Mouse (Mus musculus): ENCODE results near the gene Sdk1. TPM values are rescaled to one million over a fixed set of nuclear protein-coding genes. Genes with fewer than 3 reads are reported as not detected.

Gene Sdk1
- total and polyA plus RNA-seq, 3 experiments = 0.33 to 1.0 (median 0.94) TPM

GRCm38 (mm10) chr5:141344376-141344775, 103.1 kb downstream of the Sdk1 start:
- H3K4me3 ChIP-seq = no peak overlapping the region
- no peaks in the 10 kb centered on the region for H3K36me3 ChIP-seq (ENCODE audit: control insufficient read depth, insufficient read depth, low read length)
- H3K79me2 ChIP-seq (replicated peaks; ENCODE audit: control insufficient read depth, insufficient read depth, low read length) = no peaks in the 10 kb centered on the region
- DNase-seq = no peak
- no peak for TF ChIP-seq CTCF (IDR thresholded peaks at IDR 0.05)
- TF ChIP-seq EP300 (IDR thresholded peaks at IDR 0.05; ENCODE audit: insufficient read depth, low read depth, low read length) = no peak
- TF ChIP-seq POLR2A (IDR thresholded peaks at IDR 0.05; ENCODE audit: insufficient read depth, low read depth, low read length) = no peak
- H3K27me3 ChIP-seq (ENCODE audit: control insufficient read depth, insufficient read depth, low read length) = no peaks in the 10 kb centered on the region
- H3K27ac ChIP-seq = no peak overlapping the region
- no peaks in the 10 kb centered on the region for H3K4me1 ChIP-seq (ENCODE audit: control insufficient read depth, insufficient read depth, low read length)
- H3K9ac ChIP-seq (ENCODE audit: low read depth, low read length) = no peak overlapping the region
- intact Hi-C loops (cut with DNase I) = no loop called here
- WGBS = 41% methylated on average over 4 of the region's 4 CpGs

GRCm38 (mm10) chr5:141345476-141345875, 104.2 kb downstream of the Sdk1 start:
- no peaks in the 10 kb centered on the region for H3K36me3 ChIP-seq (ENCODE audit: control insufficient read depth, insufficient read depth, low read length)
- no peak overlapping the region for H3K4me3 ChIP-seq
- H3K9ac ChIP-seq (ENCODE audit: low read depth, low read length) = no peak overlapping the region
- H3K27me3 ChIP-seq (ENCODE audit: control insufficient read depth, insufficient read depth, low read length) = no peaks in the 10 kb centered on the region
- TF ChIP-seq POLR2A (IDR thresholded peaks at IDR 0.05; ENCODE audit: insufficient read depth, low read depth, low read length) (no peak), CTCF (IDR thresholded peaks at IDR 0.05) (no peak), EP300 (IDR thresholded peaks at IDR 0.05; ENCODE audit: insufficient read depth, low read depth, low read length) (no peak)
- 58% methylated on average over 5 of the region's 5 CpGs for WGBS
- DNase-seq = no peak
- no peak overlapping the region for H3K27ac ChIP-seq
- no peaks in the 10 kb centered on the region for H3K79me2 ChIP-seq (replicated peaks; ENCODE audit: control insufficient read depth, insufficient read depth, low read length)
- intact Hi-C loops (cut with DNase I) = no loop called here
- no peaks in the 10 kb centered on the region for H3K4me1 ChIP-seq (ENCODE audit: control insufficient read depth, insufficient read depth, low read length)

GRCm38 (mm10) chr5:141362676-141363075, 121.4 kb downstream of the Sdk1 start:
- no peak for DNase-seq
- 70% methylated on average over 2 of the region's 2 CpGs for WGBS

GRCm38 (mm10) chr5:141363956-141364355, 122.7 kb downstream of the Sdk1 start:
- no peak overlapping the region for H3K4me3 ChIP-seq
- H3K27ac ChIP-seq = no peak overlapping the region
- H3K9ac ChIP-seq (ENCODE audit: low read depth, low read length) = no peak overlapping the region
- H3K36me3 ChIP-seq (ENCODE audit: control insufficient read depth, insufficient read depth, low read length) = no peaks in the 10 kb centered on the region
- H3K27me3 ChIP-seq (ENCODE audit: control insufficient read depth, insufficient read depth, low read length) = no peaks in the 10 kb centered on the region
- WGBS = 52% methylated on average over 3 of the region's 3 CpGs
- H3K79me2 ChIP-seq (replicated peaks; ENCODE audit: control insufficient read depth, insufficient read depth, low read length) = no peaks in the 10 kb centered on the region
- intact Hi-C loops (cut with DNase I) = no loop called here
- no peaks in the 10 kb centered on the region; the same call in 1 of the 2 replicates for H3K4me1 ChIP-seq (ENCODE audit: control insufficient read depth, insufficient read depth, low read length)
- TF ChIP-seq CTCF (IDR thresholded peaks at IDR 0.05) (no peak), EP300 (IDR thresholded peaks at IDR 0.05; ENCODE audit: insufficient read depth, low read depth, low read length) (no peak), POLR2A (IDR thresholded peaks at IDR 0.05; ENCODE audit: insufficient read depth, low read depth, low read length) (no peak)
- DNase-seq = no peak

More at GRCm38 (mm10) chr5:141362676-141363075, 121.4 kb downstream of the Sdk1 start:
- H3K4me1 ChIP-seq (ENCODE audit: control insufficient read depth, insufficient read depth, low read length) = no peaks in the 10 kb centered on the region
- H3K27ac ChIP-seq = no peak overlapping the region
- H3K9ac ChIP-seq (ENCODE audit: low read depth, low read length) = no peak overlapping the region
- no peak overlapping the region for H3K4me3 ChIP-seq
- H3K27me3 ChIP-seq (ENCODE audit: control insufficient read depth, insufficient read depth, low read length) = no peaks in the 10 kb centered on the region
- intact Hi-C loops (cut with DNase I) = no loop called here
- H3K79me2 ChIP-seq (replicated peaks; ENCODE audit: control insufficient read depth, insufficient read depth, low read length) = no peaks in the 10 kb centered on the region
- H3K36me3 ChIP-seq (ENCODE audit: control insufficient read depth, insufficient read depth, low read length) = no peaks in the 10 kb centered on the region
- no peak for TF ChIP-seq POLR2A (IDR thresholded peaks at IDR 0.05; ENCODE audit: insufficient read depth, low read depth, low read length)
- TF ChIP-seq CTCF (IDR thresholded peaks at IDR 0.05) = no peak
- no peak for TF ChIP-seq EP300 (IDR thresholded peaks at IDR 0.05; ENCODE audit: insufficient read depth, low read depth, low read length)

- no peaks in the 10 kb centered on the region; the same call in 1 of the 2 replicates for H3K4me1 ChIP-seq (ENCODE audit: control insufficient read depth, insufficient read depth, low read length)
- no peak for DNase-seq
- H3K79me2 ChIP-seq (replicated peaks; ENCODE audit: control insufficient read depth, insufficient read depth, low read length) = no peaks in the 10 kb centered on the region
- TF ChIP-seq CTCF (IDR thresholded peaks at IDR 0.05) = no peak
- 28% methylated on average over 4 of the region's 4 CpGs for WGBS
- no peaks in the 10 kb centered on the region for H3K27me3 ChIP-seq (ENCODE audit: control insufficient read depth, insufficient read depth, low read length)
- H3K27ac ChIP-seq = no peak overlapping the region
- no peak overlapping the region for H3K4me3 ChIP-seq
- intact Hi-C loops (cut with DNase I) = no loop called here
- H3K9ac ChIP-seq (ENCODE audit: low read depth, low read length) = no peak overlapping the region
- H3K36me3 ChIP-seq (ENCODE audit: control insufficient read depth, insufficient read depth, low read length) = no peaks in the 10 kb centered on the region
Measured at GRCm38 (mm10) chr5:141368567-141368966, 127.3 kb downstream of the Sdk1 start.

GRCm38 (mm10) chr5:141374797-141375196, 133.5 kb downstream of the Sdk1 start:
- H3K79me2 ChIP-seq (replicated peaks; ENCODE audit: control insufficient read depth, insufficient read depth, low read length) = no peaks in the 10 kb centered on the region
- no peaks in the 10 kb centered on the region for H3K36me3 ChIP-seq (ENCODE audit: control insufficient read depth, insufficient read depth, low read length)
- intact Hi-C loops (cut with DNase I) = no loop called here
- TF ChIP-seq EP300 (IDR thresholded peaks at IDR 0.05; ENCODE audit: insufficient read depth, low read depth, low read length) (no peak), CTCF (IDR thresholded peaks at IDR 0.05) (no peak), POLR2A (IDR thresholded peaks at IDR 0.05; ENCODE audit: insufficient read depth, low read depth, low read length) (no peak)
- no peak overlapping the region for H3K4me3 ChIP-seq
- no peak overlapping the region for H3K27ac ChIP-seq
- H3K9ac ChIP-seq (ENCODE audit: low read depth, low read length) = no peak overlapping the region
- 83% methylated on average over 2 of the region's 2 CpGs for WGBS
- no peak for DNase-seq
- no peaks in the 10 kb centered on the region for H3K4me1 ChIP-seq (ENCODE audit: control insufficient read depth, insufficient read depth, low read length)
- no peaks in the 10 kb centered on the region for H3K27me3 ChIP-seq (ENCODE audit: control insufficient read depth, insufficient read depth, low read length)

Measured in heart, adult 2 months (tissue).